Mouse (Mus musculus) cerebellum, adult (tissue): Measurements from ENCODE around the gene Wdtc1.

Source experiments
- ATAC-seq: cut with Nextera tagmentation; 2 replicates; pipeline ENCODE4 v1.9.2; 2017; ENCODE audit warnings: mild to moderate bottlenecking, moderate library complexity, mixed read lengths; ENCODE audit not compliant: insufficient number of reproducible peaks, low FRiP score, low TSS enrichment

The Wdtc1 gene

DNA sequence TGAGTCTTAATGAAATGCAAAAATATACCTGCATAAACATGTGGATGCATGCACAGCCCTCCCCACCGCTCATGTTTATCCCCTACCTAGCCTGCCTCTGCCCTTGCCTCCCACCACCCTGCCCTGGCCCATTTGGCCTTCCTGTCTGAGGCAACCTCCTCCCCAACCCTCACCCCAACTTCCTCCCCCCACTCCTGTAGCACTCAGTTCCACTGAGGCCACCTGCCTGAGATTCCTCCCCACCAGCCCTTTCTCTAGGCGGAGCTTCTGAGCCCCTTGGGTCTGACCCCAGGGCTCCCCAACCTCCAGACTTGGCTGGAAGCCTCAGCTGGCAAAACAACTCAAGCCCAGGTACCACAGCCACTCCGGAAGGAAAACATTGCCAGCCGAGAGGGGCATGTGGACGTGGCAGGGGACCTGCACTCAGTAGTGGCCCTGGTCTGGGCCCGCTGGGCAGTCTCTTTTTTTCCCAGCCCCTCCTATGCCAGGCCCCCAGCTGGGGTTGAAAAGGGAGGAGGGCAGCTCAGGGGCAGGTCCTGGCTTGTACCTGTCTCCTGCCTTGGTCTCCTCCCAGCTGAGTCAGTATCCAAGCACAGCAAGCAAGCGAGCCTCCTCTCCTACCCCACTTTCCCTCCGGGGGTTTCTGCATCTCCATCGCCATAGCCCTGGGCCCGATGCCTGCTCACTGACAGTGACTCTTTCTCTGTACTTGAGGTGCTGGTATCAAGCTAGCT is 91.5 kb downstream of the Wdtc1 start:
- no peak for ATAC-seq

DNA sequence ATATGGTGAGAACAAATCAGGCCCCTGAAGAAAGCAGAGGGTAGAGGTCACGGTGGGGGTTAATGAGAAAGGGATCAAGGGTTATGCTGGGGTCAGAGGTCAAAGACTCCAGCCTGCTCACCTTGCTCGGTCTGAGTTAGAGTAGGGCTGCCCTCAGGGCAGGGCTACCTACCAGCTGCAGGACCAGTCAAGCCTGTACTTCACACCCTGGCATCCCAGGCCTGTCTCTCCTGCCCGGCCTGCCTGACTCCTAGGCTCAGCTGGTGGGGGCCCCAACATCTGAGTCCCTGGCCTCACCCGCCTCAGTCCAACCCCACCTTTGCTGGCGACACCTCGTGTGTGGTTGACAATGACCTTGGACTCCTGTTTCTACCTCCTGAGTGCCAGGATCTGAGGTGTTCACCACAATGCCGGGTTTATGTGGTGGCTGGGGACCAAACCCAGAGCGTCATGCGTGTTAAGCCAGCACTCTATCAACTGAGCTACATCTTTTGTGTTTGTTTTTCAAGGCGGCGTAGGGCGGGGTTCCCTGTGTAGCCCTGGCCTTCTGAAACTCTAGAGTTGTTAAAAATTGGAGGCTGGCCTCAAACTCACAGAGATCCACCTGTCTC is 95.4 kb downstream of the Wdtc1 start:
- ATAC-seq: no peak

DNA sequence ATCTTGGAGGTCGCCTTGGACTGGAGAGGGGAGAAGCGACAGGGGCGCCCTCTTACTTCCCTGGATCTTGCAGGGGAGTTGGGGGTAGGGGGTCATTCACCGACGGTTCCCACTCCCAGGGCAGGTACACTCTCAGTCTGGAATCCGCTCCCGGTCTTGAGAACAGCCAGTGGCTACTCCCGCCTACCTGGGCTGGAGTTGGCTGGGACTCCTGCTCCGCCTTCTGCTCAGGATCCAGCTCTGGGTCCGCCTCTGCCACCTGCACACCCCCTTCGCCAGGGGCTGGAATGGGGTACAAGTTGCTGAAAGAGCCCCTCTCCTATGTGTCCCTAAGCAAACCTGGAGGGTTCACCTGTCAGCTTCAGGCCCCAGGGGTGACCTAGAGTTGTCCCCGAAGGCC is 96.1 kb downstream of the Wdtc1 start:
- no peak for ATAC-seq

DNA sequence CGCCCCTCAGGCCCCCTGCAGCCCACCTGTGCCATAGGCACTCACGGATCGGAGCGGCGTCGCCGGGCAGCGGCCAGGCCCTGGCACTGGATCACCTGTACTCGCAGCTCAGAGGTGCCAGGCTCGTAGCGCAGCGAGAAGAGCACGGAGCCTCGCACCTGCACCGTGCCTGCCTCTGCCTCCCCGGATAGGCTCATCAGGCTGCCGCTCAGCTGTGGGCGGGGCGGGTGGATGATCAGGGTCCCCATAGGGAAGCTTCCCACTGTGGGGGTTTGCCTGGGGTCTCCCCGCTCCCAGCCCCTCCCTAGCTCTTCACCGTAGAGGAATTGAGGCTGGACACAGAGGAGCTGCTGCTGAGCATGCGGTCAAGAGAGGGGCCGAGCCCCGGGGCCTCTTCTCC is 96.5 kb downstream of the Wdtc1 start:
- ATAC-seq: no peak

DNA sequence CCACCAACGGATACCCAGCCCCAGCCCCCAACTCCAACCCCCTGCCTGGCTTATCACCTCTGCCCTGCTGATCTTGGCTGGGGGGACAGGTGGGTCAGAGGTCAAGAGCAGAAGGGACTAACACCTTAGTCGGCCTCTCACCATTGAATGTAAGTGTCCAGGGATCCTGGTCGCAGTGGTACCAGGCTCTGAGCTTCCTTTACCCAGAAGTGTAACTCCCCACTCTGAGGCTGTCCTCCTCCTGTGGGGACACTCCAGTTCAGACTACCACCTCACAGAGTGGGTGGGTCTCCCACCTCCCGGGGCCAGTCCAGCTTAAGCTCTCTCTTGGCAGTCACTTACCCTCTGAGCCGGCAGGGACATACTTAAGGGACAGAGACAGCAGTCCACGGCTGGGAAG is 97.9 kb downstream of the Wdtc1 start:
- no peak for ATAC-seq

DNA sequence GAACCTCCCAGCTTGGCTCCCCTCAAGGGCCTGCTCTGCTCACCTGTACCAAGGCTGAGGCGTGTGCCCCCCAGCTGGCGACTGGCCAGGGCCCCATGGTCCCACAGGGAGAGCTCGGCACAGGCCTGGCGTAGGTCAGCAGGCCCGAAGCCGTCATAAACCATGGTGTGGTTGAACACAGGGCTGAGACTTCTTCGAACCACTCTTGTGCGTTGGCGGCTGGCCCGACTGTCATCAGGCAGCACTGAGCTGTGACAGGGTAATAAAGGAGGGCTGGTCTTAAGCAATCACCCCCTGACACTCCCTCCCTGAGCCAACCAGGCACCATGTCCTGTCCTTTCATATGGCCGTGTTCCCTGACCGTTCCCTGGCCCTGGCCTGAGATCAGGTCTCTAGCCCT is 99.9 kb downstream of the Wdtc1 start:
- no peak for ATAC-seq

DNA sequence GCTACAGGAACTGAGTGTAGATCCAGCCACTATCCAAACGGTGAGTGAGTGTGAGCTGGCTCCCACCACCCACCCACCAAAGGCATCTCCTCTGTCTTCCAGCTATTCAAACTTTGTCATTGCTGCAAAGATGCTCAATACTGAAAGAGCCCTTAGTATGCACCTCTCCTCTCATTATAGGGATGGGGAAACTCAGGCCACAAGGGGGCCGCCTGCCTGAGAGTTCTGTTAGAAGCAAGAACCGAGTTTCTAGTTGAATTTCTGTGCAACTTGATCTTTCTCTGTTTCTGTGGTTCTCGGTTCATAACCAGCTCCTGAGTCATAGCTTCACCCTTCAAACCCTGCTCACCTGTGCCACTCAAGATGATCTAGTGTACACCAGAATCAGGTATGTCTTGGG is 101.2 kb downstream of the Wdtc1 start:
- ATAC-seq: no peak

DNA sequence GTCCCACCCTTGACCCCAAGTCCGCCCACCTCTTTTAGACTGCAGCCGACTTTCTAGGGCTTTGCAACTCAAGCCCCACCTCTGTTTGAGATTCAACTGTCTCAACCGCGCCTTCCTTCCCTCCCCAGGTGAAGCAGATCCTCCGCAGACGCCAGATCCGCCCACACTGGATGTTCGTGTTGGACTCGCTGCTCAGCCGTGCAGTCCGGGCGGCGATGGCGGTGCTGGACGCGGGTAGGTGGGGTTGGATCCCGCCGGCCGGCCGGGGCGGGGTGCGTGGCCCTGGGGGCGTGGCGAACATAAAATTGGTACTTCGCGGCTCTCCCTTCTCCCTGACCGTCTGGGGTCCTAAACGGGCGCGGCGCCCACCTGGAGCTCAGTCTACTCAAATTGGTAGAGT is 102.1 kb downstream of the Wdtc1 start:
- no peak; the same call in 1 of the 2 replicates for ATAC-seq

DNA sequence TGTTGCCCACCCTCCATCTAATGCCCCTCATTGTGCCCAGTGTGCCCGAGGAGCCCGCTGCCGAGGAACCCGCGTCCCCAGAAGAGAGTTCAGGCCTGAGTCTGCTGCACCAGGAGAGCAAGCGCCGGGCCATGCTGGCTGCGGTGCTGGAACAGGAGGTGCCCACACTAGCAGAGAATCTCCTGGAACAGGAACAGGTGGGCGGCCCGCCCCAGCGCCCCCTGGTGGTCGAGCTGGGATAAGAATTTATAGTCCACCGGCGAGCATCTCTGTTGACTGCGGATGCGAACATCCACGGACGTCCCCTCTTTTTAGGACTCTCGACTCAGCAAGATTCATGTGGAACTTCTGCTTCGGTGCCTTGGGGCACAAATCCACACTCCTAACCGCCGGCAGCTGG is 102.7 kb downstream of the Wdtc1 start:
- ATAC-seq: peak; percentile 45; the same call in 1 of the 2 replicates

DNA sequence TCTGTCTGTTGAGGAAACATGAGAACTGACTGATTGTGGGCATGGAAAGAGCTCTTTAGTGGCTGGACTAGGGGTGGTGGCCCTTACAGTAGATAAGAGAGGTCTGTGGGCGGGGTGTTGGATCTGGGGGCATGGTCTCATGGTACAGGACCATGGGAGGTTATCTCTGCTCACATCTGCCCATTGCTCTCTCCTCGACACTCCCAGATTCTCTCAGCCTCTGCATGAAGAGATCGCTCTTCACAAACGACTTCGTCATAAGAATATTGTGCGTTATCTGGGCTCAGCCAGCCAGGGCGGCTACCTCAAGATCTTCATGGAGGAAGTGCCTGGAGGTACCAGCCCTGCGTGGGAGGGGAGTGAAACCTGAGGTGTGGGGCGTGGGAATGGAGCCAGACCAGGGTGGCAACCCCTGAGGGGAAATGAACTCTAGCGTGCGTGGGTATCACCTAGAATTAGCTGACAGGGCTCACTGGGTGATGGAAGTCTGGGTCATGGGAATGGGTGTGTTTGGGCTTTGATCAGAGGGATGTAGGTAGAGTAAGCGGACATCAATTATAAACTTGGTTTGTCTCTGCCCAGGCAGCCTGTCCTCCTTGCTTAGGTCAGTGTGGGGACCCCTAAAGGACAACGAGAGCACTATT is 105.4 kb downstream of the Wdtc1 start:
- ATAC-seq: no peak

DNA sequence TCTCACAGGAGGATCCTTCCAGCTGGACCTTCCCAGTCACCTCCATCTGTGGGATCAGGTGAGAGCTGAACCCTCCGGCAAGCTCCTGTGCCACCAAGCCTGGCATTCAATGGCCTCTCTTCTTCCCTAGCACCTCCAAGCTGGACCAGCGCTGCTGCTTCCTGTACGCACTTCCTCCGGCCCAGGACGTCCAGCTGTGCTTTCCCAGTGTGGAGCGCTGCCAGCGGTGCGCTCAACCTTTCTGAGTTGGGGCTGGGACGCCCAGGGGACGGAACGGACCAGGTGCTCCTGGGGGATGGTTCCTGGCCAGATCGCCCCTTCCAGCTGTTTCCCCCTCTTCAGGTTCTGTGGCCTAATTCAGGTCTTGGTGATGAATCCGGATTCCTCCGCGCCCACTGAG is 106.2 kb downstream of the Wdtc1 start:
- no peak for ATAC-seq

DNA sequence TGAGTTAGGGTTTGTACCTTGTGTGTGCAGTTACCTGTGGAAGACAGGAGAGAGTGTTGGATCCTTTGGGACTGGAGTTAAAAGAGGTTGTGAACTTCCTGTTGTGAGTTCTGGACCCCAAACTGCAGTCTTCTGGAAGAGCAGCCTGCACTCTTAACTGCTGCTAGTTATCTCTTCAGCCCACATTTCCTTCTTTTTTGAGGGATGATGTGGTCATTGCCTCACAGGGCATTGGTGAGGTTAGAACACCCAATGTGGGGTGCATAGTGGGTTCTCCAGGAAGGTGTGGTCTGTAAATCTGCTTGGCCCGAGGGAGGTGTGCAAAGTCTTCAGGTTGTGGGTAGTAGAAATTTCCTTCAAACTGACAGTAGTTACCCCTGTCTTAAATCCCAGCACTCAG is 109.0 kb downstream of the Wdtc1 start:
- ATAC-seq: no peak

DNA sequence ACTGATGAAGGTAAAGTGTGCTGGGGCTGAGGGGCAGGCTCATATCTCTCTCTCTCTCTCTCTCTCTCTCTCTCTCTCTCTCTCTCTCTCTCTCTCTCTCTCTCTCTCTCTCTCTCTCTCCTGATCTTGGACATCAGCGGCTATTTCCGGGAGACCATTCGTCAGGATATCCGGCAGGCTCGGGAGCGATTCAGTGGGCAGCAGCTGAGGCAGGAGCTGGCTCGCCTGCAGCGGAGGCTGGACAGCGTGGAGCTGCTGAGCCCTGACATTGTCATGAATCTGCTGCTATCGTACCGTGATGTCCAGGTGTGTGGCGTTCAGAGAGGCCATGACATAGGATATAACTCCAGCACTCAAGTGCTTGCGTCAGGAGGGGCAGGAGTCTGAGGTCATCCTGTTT is 109.7 kb downstream of the Wdtc1 start:
- no peak for ATAC-seq

DNA sequence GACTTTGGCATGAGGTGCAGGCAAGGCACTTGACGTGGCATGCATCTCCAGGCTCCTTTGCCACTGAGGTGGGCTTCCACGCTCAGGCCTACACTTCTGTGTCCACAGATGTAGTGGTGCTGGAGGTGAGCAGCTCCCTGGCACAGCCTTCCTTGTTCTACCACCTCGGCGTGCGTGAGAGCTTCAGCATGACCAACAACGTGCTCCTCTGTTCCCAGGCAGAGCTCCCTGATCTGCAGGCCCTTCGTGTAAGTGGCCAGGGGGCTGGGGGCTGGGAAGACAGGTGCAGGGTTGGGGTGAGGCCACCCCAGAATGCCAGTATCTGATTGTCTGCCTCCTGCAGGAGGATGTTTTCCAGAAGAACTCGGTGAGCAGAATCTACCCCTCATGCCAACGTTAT is 110.6 kb downstream of the Wdtc1 start:
- ATAC-seq: no peak
